Mouse (Mus musculus): ENCODE measurements around the gene Nars2. TPM values are rescaled to one million over a fixed set of nuclear protein-coding genes. Genes with fewer than 3 reads are reported as not detected.

Nars2 gene
- total RNA-seq (2023), result 10 to 100 TPM; 17.9 to 19.5 TPM

DNA sequence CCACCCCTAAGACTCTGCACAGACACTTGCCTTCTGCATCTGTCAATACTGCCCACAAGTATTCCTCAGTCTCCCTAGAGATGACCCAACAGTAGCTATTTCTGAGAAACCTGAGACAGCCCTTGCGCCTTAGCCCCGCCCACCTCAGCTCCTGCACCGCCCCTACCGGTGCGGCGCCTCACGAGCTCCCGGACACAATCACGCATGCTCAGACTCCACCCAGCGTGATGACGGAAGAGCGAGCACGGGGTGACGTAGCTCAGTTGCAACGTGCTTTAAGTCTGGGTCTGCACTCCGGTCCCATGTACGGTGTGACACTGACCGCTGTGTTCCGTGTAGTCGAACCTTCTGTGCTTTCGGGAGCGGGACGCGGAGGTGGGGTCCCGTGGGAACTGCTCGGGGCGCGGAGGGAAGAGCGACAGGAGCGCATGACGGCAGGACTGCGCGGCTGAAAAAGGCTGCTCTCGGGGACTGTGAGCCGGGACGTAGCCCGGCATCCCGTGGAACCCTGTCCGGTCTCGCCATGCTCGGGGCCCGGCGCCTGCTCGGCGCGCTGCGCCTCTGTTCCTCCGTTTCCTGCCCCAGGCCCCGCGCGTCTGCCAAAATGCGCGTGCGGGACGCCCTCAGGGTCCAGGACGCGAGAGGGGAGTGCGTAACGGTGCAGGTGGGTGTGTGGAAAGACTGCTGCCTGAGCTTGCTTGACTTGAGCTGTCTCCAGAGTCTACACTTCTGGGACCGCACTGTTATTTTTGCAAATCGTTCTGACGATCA is at the start of gene Nars2:
Gene Nars2, plus strand, starts transcription at position 225 of the 771 bp plus-strand sequence.

DNA sequence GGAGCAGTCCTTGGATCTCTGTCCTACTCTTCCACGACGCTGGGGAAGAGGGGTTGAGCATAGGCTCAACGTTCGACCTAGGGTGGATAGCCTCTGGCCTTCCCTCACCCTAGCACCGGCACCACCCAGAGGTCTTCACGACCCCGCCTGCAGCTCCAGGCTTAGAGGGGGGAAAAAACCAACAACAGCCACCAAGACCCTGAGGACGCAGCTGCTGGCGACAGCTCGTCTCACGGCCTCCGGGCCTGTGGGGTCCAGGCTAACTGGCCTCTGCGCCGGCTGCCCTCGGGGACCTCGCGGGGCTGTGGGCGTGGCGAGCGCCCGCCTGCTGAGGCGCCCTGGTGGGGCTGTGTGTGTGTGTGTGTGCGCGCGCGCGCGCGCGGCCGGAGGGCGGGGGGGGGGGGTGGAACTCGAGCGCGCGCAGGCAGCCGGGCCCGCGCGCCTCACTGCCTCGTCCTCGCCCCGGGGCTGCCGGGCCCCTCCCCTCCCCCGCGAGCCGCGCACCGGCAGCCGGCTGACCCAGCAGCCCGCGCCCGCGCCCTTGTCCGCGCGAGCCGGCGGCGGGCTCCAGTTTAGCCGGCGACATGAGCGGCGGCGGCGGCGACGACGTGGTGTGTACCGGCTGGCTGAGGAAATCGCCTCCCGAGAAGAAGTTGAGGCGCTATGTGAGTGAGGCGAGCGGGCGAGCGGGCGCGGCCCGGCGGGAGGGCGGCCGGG is 130.1 kb downstream of the Nars2 start, which contains the start of gene Gab2:
Gene Gab2, plus strand, starts transcription at position 345 of the 717 bp plus-strand sequence.

Other genes starting within 250 kb of the Nars2 start
- gene Gab2, start 130.1 kb downstream of the Nars2 start, total RNA-seq (2023), result under 1 TPM; 0.36 to 0.99 TPM

Measured in T-cell, adult 66 days (primary cell).